Mouse (Mus musculus): ENCODE data around the gene Sptbn2. TPM values are rescaled to one million over a fixed set of nuclear protein-coding genes. Genes with fewer than 3 reads are reported as not detected.

Gene Sptbn2
- total and polyA plus RNA-seq, 3 experiments = 0.16 to 0.30 (median 0.21) TPM

GRCm38 (mm10) chr19:4743524-4743923, 32.6 kb downstream of the Sptbn2 start:
- ATAC-seq (ENCODE audit: extremely low read depth, insufficient number of reproducible peaks, low FRiP score, poor library complexity, severe bottlenecking) (no peak), DNase-seq (ENCODE audit: low spot score) (no peak)
- Histone ChIP-seq H3K9me3 (replicated peaks) (no peaks in the 10 kb centered on the region), H3K36me3 (replicated peaks) (peaks cover 26% of the 10 kb centered on the region), H3K4me1 (ENCODE audit: insufficient read depth, low read depth, low read length) (no peaks in the 10 kb centered on the region), H3K4me3 (ENCODE audit: low read depth, low read length) (no peak overlapping the region), H3K27me3 (ENCODE audit: insufficient read depth, low read length) (peaks cover 6% of the 10 kb centered on the region; the same call in 1 of the 2 replicates)
- TF ChIP-seq CTCF (IDR thresholded peaks at IDR 0.05; ENCODE audit: low read depth, low read length) (no peak), GATA1 (IDR thresholded peaks at IDR 0.05; ENCODE audit: borderline replicate concordance, low read length) (no peak), TAL1 (conservative IDR thresholded peaks at IDR 0.05; ENCODE audit: low read depth, low read length) (no peak), GATA2 (IDR thresholded peaks at IDR 0.05; ENCODE audit: borderline replicate concordance, low read depth, low read length) (no peak), POLR2AphosphoS5 (IDR thresholded peaks at IDR 0.05; ENCODE audit: insufficient replicate concordance, low read depth, low read length) (no peak)

DNA sequence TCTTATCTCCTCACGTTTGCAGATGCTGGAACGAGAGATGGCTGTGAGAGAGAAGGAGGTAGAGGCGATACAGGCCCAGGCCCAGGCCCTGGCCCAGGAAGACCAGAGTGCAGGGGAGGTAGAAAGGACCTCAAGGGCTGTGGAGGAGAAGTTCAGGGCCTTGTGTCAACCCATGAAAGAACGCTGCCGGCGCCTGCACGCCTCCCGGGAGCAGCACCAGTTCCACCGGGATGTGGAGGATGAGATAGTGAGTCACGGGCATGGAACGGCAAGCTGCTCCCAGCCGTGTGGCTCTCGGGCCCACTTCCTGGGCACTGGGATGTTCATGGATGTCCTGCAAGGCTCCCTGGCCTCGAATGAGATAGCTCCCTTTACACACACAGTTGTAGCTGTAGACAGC, 33.1 kb downstream of the Sptbn2 start:
- H3K27me3 ChIP-seq (ENCODE audit: insufficient read depth, low read length) = peaks cover 4% of the 10 kb centered on the region; the same call in 1 of the 2 replicates
- DNase-seq (ENCODE audit: low spot score) = no peak
- ATAC-seq (ENCODE audit: extremely low read depth, insufficient number of reproducible peaks, low FRiP score, poor library complexity, severe bottlenecking) = no peak

GRCm38 (mm10) chr19:4745057-4745456, 34.1 kb downstream of the Sptbn2 start:
- DNase-seq (ENCODE audit: low spot score) (no peak), ATAC-seq (ENCODE audit: extremely low read depth, insufficient number of reproducible peaks, low FRiP score, poor library complexity, severe bottlenecking) (no peak)
- Histone ChIP-seq H3K27me3 (ENCODE audit: insufficient read depth, low read length) (peaks cover 2% of the 10 kb centered on the region; the same call in 1 of the 2 replicates), H3K36me3 (replicated peaks) (peaks cover 32% of the 10 kb centered on the region), H3K4me1 (ENCODE audit: insufficient read depth, low read depth, low read length) (no peaks in the 10 kb centered on the region), H3K9me3 (replicated peaks) (no peaks in the 10 kb centered on the region), H3K4me3 (ENCODE audit: low read depth, low read length) (no peak overlapping the region)
- TF ChIP-seq POLR2AphosphoS5 (IDR thresholded peaks at IDR 0.05; ENCODE audit: insufficient replicate concordance, low read depth, low read length) (no peak), TAL1 (conservative IDR thresholded peaks at IDR 0.05; ENCODE audit: low read depth, low read length) (no peak), CTCF (IDR thresholded peaks at IDR 0.05; ENCODE audit: low read depth, low read length) (no peak), GATA1 (IDR thresholded peaks at IDR 0.05; ENCODE audit: borderline replicate concordance, low read length) (no peak), GATA2 (IDR thresholded peaks at IDR 0.05; ENCODE audit: borderline replicate concordance, low read depth, low read length) (no peak)

More for the DNA sequence above, 33.1 kb downstream of the Sptbn2 start:
- H3K4me1 ChIP-seq (ENCODE audit: insufficient read depth, low read depth, low read length) = no peaks in the 10 kb centered on the region
- no peak overlapping the region for H3K4me3 ChIP-seq (ENCODE audit: low read depth, low read length)
- no peaks in the 10 kb centered on the region for H3K9me3 ChIP-seq (replicated peaks)
- H3K36me3 ChIP-seq (replicated peaks) = peaks cover 31% of the 10 kb centered on the region
- TF ChIP-seq CTCF (IDR thresholded peaks at IDR 0.05; ENCODE audit: low read depth, low read length) (no peak), GATA1 (IDR thresholded peaks at IDR 0.05; ENCODE audit: borderline replicate concordance, low read length) (no peak), POLR2AphosphoS5 (IDR thresholded peaks at IDR 0.05; ENCODE audit: insufficient replicate concordance, low read depth, low read length) (no peak), GATA2 (IDR thresholded peaks at IDR 0.05; ENCODE audit: borderline replicate concordance, low read depth, low read length) (no peak), TAL1 (conservative IDR thresholded peaks at IDR 0.05; ENCODE audit: low read depth, low read length) (no peak)

DNA sequence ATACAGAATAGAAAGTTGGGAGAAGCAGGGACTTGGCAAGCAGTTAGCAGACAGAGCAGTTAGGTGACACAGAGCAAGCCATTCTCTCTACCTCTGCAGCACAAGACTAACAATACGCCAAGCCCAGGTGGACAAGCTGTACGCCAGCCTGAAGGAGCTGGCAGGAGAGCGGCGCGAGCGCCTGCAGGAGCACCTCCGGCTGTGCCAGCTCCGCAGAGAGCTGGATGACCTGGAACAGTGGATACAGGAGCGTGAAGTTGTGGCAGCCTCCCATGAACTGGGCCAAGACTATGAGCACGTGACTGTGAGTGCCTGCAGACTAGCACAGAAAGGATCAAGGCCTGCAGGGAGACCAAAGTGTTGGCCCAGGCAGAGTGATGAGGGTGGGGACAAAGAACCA, 34.7 kb downstream of the Sptbn2 start:
- H3K27me3 ChIP-seq (ENCODE audit: insufficient read depth, low read length) = peaks cover 2% of the 10 kb centered on the region; the same call in 1 of the 2 replicates
- ATAC-seq (ENCODE audit: extremely low read depth, insufficient number of reproducible peaks, low FRiP score, poor library complexity, severe bottlenecking) = no peak

GRCm38 (mm10) chr19:4746611-4747010, 35.6 kb downstream of the Sptbn2 start:
- ATAC-seq (ENCODE audit: extremely low read depth, insufficient number of reproducible peaks, low FRiP score, poor library complexity, severe bottlenecking) (no peak), DNase-seq (ENCODE audit: low spot score) (no peak)
- H3K36me3 ChIP-seq (replicated peaks) = peaks cover 34% of the 10 kb centered on the region
- H3K27me3 ChIP-seq (ENCODE audit: insufficient read depth, low read length) = no peaks in the 10 kb centered on the region; the same call in 1 of the 2 replicates
- TF ChIP-seq POLR2AphosphoS5 (IDR thresholded peaks at IDR 0.05; ENCODE audit: insufficient replicate concordance, low read depth, low read length) (no peak), CTCF (IDR thresholded peaks at IDR 0.05; ENCODE audit: low read depth, low read length) (no peak)
- H3K9me3 ChIP-seq (replicated peaks) = no peaks in the 10 kb centered on the region
- no peaks in the 10 kb centered on the region for H3K4me1 ChIP-seq (ENCODE audit: insufficient read depth, low read depth, low read length)
- no peak overlapping the region for H3K4me3 ChIP-seq (ENCODE audit: low read depth, low read length)

More for the DNA sequence above, 34.7 kb downstream of the Sptbn2 start:
- H3K4me1 ChIP-seq (ENCODE audit: insufficient read depth, low read depth, low read length) = no peaks in the 10 kb centered on the region
- no peak overlapping the region for H3K4me3 ChIP-seq (ENCODE audit: low read depth, low read length)
- H3K36me3 ChIP-seq (replicated peaks) = peaks cover 34% of the 10 kb centered on the region
- TF ChIP-seq GATA1 (IDR thresholded peaks at IDR 0.05; ENCODE audit: borderline replicate concordance, low read length) (no peak), TAL1 (conservative IDR thresholded peaks at IDR 0.05; ENCODE audit: low read depth, low read length) (no peak), GATA2 (IDR thresholded peaks at IDR 0.05; ENCODE audit: borderline replicate concordance, low read depth, low read length) (no peak), POLR2AphosphoS5 (IDR thresholded peaks at IDR 0.05; ENCODE audit: insufficient replicate concordance, low read depth, low read length) (no peak), CTCF (IDR thresholded peaks at IDR 0.05; ENCODE audit: low read depth, low read length) (no peak)
- no peaks in the 10 kb centered on the region for H3K9me3 ChIP-seq (replicated peaks)
- no peak for DNase-seq (ENCODE audit: low spot score)

DNA sequence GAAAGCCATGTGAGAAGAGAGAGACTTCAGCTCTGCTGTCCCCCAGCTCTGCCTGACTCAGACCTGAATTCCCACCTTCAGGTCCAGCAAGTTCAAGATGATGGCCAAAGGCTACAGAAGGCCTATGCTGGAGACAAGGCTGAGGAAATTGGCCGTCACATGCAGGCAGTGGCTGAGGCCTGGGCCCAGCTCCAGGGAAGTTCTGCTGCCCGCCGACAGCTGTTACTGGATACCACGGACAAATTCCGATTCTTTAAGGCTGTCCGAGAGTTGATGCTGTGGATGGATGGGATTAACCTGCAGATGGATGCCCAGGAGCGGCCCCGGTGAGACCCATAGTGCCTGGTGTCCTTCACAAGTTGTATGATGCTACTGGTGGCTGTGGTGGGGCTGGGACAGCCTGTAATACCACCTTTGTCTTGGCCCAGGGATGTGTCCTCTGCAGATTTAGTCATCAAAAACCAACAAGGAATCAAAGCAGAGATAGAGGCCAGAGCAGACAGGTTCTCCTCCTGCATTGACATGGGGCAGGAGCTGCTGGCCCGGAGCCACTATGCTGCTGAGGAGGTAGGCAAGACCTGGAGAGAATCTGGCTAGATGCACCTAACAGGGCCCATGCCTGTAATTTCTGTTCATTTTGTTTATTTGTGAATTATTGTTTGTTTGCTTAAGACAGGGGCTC, 36.8 kb downstream of the Sptbn2 start:
- H3K4me3 ChIP-seq (ENCODE audit: low read depth, low read length) = no peak overlapping the region
- TF ChIP-seq TAL1 (conservative IDR thresholded peaks at IDR 0.05; ENCODE audit: low read depth, low read length) (no peak), GATA1 (IDR thresholded peaks at IDR 0.05; ENCODE audit: borderline replicate concordance, low read length) (no peak), GATA2 (IDR thresholded peaks at IDR 0.05; ENCODE audit: borderline replicate concordance, low read depth, low read length) (no peak), POLR2AphosphoS5 (IDR thresholded peaks at IDR 0.05; ENCODE audit: insufficient replicate concordance, low read depth, low read length) (no peak), CTCF (IDR thresholded peaks at IDR 0.05; ENCODE audit: low read depth, low read length) (no peak)
- no peaks in the 10 kb centered on the region for H3K9me3 ChIP-seq (replicated peaks)
- H3K36me3 ChIP-seq (replicated peaks) = peaks cover 36% of the 10 kb centered on the region
- no peak for DNase-seq (ENCODE audit: low spot score)
- no peaks in the 10 kb centered on the region for H3K4me1 ChIP-seq (ENCODE audit: insufficient read depth, low read depth, low read length)
- no peaks in the 10 kb centered on the region; the same call in 1 of the 2 replicates for H3K27me3 ChIP-seq (ENCODE audit: insufficient read depth, low read length)
- no peak for ATAC-seq (ENCODE audit: extremely low read depth, insufficient number of reproducible peaks, low FRiP score, poor library complexity, severe bottlenecking)

Measured in G1E (cell line).